Mouse (Mus musculus) heart, adult 2 months (tissue): ENCODE data around the gene Atg4a. TPM values are rescaled to one million over a fixed set of nuclear protein-coding genes. Genes with fewer than 3 reads are reported as not detected.

ENCODE experiments used
- DNase-seq, 2 experiments: peaks; one replicate each; pipeline ENCODE4 v3.0.0; 2021
- H3K27ac ChIP-seq: fragments of 200-600 bp; 2 replicates; pipeline ENCODE4 v1.8.1; 2022
- H3K27me3 ChIP-seq: fragments of 200-500 bp; 2 replicates; pipeline ENCODE4 v1.6.1; 2012; ENCODE audit warnings: mild to moderate bottlenecking, low read length, inconsistent platforms, mixed read lengths; ENCODE audit not compliant: control insufficient read depth, insufficient read depth
- H3K36me3 ChIP-seq: fragments of 200-500 bp; 2 replicates; pipeline ENCODE4 v1.6.1; 2012; ENCODE audit warnings: low read length, inconsistent platforms; ENCODE audit not compliant: control insufficient read depth, insufficient read depth
- H3K4me1 ChIP-seq: fragments of 200-500 bp; 2 replicates; pipeline ENCODE4 v1.6.1; 2011; ENCODE audit warnings: low read length; ENCODE audit not compliant: control insufficient read depth, insufficient read depth
- H3K4me3 ChIP-seq: fragments of 200-600 bp; 2 replicates; pipeline ENCODE4 v1.8.1; 2022
- H3K79me2 ChIP-seq: fragments of 200-500 bp; replicated peaks from 2 replicates; pipeline ENCODE4 v1.6.1; 2012; ENCODE audit warnings: mild to moderate bottlenecking, inconsistent platforms, low read length, moderate library complexity, mixed read lengths; ENCODE audit not compliant: control insufficient read depth, insufficient read depth
- H3K9ac ChIP-seq: fragments of 200-500 bp; 2 replicates; pipeline ENCODE4 v1.6.1; 2012; ENCODE audit warnings: low read depth, mild to moderate bottlenecking, control low read depth, inconsistent platforms, low read length, mixed read lengths
- CTCF ChIP-seq: fragments of 200-600 bp; IDR thresholded peaks from 2 replicates; pipeline ENCODE4 v1.8.1; 2022; ENCODE audit warnings: antibody characterized with exemption, mild to moderate bottlenecking, moderate library complexity
- EP300 ChIP-seq: fragments of 200-500 bp; IDR thresholded peaks from 2 replicates; pipeline ENCODE4 v1.6.1; 2011; ENCODE audit warnings: low read depth, low read length, control low read depth; ENCODE audit not compliant: insufficient read depth
- POLR2A ChIP-seq: fragments of 200-500 bp; IDR thresholded peaks from 2 replicates; pipeline ENCODE4 v1.6.1; 2011; ENCODE audit warnings: mild to moderate bottlenecking, low read depth, low read length, control low read depth; ENCODE audit not compliant: insufficient read depth
- WGBS: fragments of 180-500 bp; shearing (Covaris S2); methylation state at CpG from one replicate; pipeline ENCODE4 v1.1.7; 2018; 5-methylcytosine and 5-hydroxymethylcytosine counted together
- intact Hi-C: fragments of 180-260 bp; cut with DNase I; formaldehyde crosslinking; loops from one replicate; pipeline ENCODE4 v1.15.1; 2025
- polyA plus RNA-seq: library from polyadenylated mRNA; depleted of rRNA; stranded (reverse); fragments of >200 nt; gene quantifications from 2 replicates; pipeline ENCODE4 v1.2.3, GENCODE M21; 2012
- total RNA-seq, 2 experiments: library from RNA; stranded (reverse); gene quantifications; 2 replicates each; pipeline ENCODE4 v1.2.3; 2021

Atg4a gene
- total and polyA plus RNA-seq, 3 experiments, result 4.3 to 10.8 (median 9.2) TPM

- H3K36me3 ChIP-seq, result peaks cover 3% of the 10 kb centered on the region; the same call in 1 of the 2 replicates
- no peaks in the 10 kb centered on the region for H3K79me2 ChIP-seq
- intact Hi-C loops, result no loop called here
- TF ChIP-seq POLR2A (no peak), CTCF (no peak), EP300 (no peak)
- WGBS, result 58% methylated on average over 6 of the region's 6 CpGs
- H3K9ac ChIP-seq, result no peak overlapping the region
- peaks cover 5% of the 10 kb centered on the region for H3K4me1 ChIP-seq
- H3K27ac ChIP-seq, result peak overlapping the region; percentile 48
- no peaks in the 10 kb centered on the region for H3K27me3 ChIP-seq
- no peak for DNase-seq
- no peak overlapping the region for H3K4me3 ChIP-seq
These were observed 28.1 kb downstream of the Atg4a start for GRCm38 (mm10) chrX:140984795-140985194.

- H3K27me3 ChIP-seq, result no peaks in the 10 kb centered on the region
These were observed 28.5 kb downstream of the Atg4a start for GRCm38 (mm10) chrX:140985256-140985655.

GRCm38 (mm10) chrX:140996909-140997516 is 40.3 kb downstream of the Atg4a start:
- Histone ChIP-seq H3K27ac (no peak overlapping the region), H3K9ac (no peak overlapping the region), H3K79me2 (no peaks in the 10 kb centered on the region), H3K36me3 (no peaks in the 10 kb centered on the region), H3K4me1 (no peaks in the 10 kb centered on the region), H3K27me3 (no peaks in the 10 kb centered on the region), H3K4me3 (no peak overlapping the region)
- intact Hi-C loops, result no loop called here
- TF ChIP-seq CTCF, result no peak
- no peak for TF ChIP-seq POLR2A
- no peak for TF ChIP-seq EP300
- DNase-seq, result no peak
- WGBS, result 100% methylated on average over 1 of the region's 1 CpGs

More at GRCm38 (mm10) chrX:140985256-140985655, 28.5 kb downstream of the Atg4a start:
- TF ChIP-seq CTCF (no peak), EP300 (no peak), POLR2A (no peak)
- DNase-seq, result no peak
- H3K79me2 ChIP-seq, result no peaks in the 10 kb centered on the region
- intact Hi-C loops, result no loop called here
- H3K4me1 ChIP-seq, result peaks cover 4% of the 10 kb centered on the region
- no peak overlapping the region; the same call in 1 of the 2 replicates for H3K27ac ChIP-seq
- H3K4me3 ChIP-seq, result no peak overlapping the region
- H3K9ac ChIP-seq, result no peak overlapping the region
- H3K36me3 ChIP-seq, result peaks cover 3% of the 10 kb centered on the region; the same call in 1 of the 2 replicates
- 60% methylated on average over 2 of the region's 2 CpGs for WGBS

GRCm38 (mm10) chrX:140997912-140998545 is 41.3 kb downstream of the Atg4a start:
- H3K36me3 ChIP-seq, result no peaks in the 10 kb centered on the region
- TF ChIP-seq EP300 (no peak), CTCF (no peak), POLR2A (no peak)
- no peaks in the 10 kb centered on the region for H3K4me1 ChIP-seq
- no peaks in the 10 kb centered on the region for H3K27me3 ChIP-seq
- WGBS, result 89% methylated on average over 1 of the region's 1 CpGs
- H3K79me2 ChIP-seq, result no peaks in the 10 kb centered on the region
- intact Hi-C loops, result no loop called here
- H3K9ac ChIP-seq, result no peak overlapping the region
- no peak overlapping the region for H3K27ac ChIP-seq
- DNase-seq, result no peak
- no peak overlapping the region for H3K4me3 ChIP-seq

- intact Hi-C loops, result no loop called here
- Histone ChIP-seq H3K4me3 (no peak overlapping the region), H3K27ac (no peak overlapping the region), H3K36me3 (no peaks in the 10 kb centered on the region), H3K4me1 (no peaks in the 10 kb centered on the region), H3K79me2 (no peaks in the 10 kb centered on the region), H3K9ac (no peak overlapping the region), H3K27me3 (no peaks in the 10 kb centered on the region)
- TF ChIP-seq EP300 (no peak), CTCF (no peak), POLR2A (no peak)
- no peak for DNase-seq
These were observed 42.2 kb downstream of the Atg4a start for GRCm38 (mm10) chrX:140998885-140999284.

- DNase-seq, result no peak
- intact Hi-C loops, result no loop called here
- WGBS, result 78% methylated on average over 1 of the region's 1 CpGs
- Histone ChIP-seq H3K9ac (no peak overlapping the region), H3K27ac (no peak overlapping the region), H3K36me3 (no peaks in the 10 kb centered on the region), H3K4me3 (no peak overlapping the region), H3K27me3 (no peaks in the 10 kb centered on the region), H3K79me2 (no peaks in the 10 kb centered on the region), H3K4me1 (no peaks in the 10 kb centered on the region)
- TF ChIP-seq EP300 (no peak), POLR2A (no peak), CTCF (no peak)
These were observed 193.0 kb downstream of the Atg4a start for GRCm38 (mm10) chrX:141149705-141150104.
